Mouse (Mus musculus) limb, embryonic 11.5 days (tissue): ENCODE data around the gene Cog1. TPM values are rescaled to one million over a fixed set of nuclear protein-coding genes. Genes with fewer than 3 reads are reported as not detected.

Experiments
- ATAC-seq: fragments of 200-750 bp; cut with Nextera tagmentation; 2 replicates; pipeline ENCODE4 v1.8.0; 2017; ENCODE audit warnings: low read depth; ENCODE audit not compliant: insufficient number of reproducible peaks, low FRiP score, low TSS enrichment
- DNase-seq: peaks from one replicate; pipeline ENCODE4 v3.0.0-alpha.2; 2015; ENCODE audit warnings: low spot score
- H3K27ac ChIP-seq: fragments of 300-500 bp; sonication (generic); replicated peaks from 2 replicates; pipeline ENCODE4 v1.5.1; 2014; ENCODE audit warnings: low read depth, mild to moderate bottlenecking, low read length
- H3K27me3 ChIP-seq: fragments of 300-500 bp; sonication (generic); 2 replicates; pipeline ENCODE4 v1.6.1; 2014; ENCODE audit warnings: mild to moderate bottlenecking, low read length, mixed read lengths; ENCODE audit not compliant: control insufficient read depth, insufficient read depth
- H3K36me3 ChIP-seq: fragments of 300-500 bp; sonication (generic); 2 replicates; pipeline ENCODE4 v1.6.1; 2014; ENCODE audit warnings: mild to moderate bottlenecking, low read length, moderate library complexity, mixed read lengths; ENCODE audit not compliant: control insufficient read depth, insufficient read depth
- H3K4me1 ChIP-seq: fragments of 300-500 bp; sonication (generic); 2 replicates; pipeline ENCODE4 v1.6.1; 2014; ENCODE audit warnings: low read length, mixed read lengths; ENCODE audit not compliant: control insufficient read depth, insufficient read depth
- H3K4me2 ChIP-seq: fragments of 300-500 bp; sonication (generic); 2 replicates; pipeline ENCODE4 v1.6.1; 2014; ENCODE audit warnings: low read depth, mild to moderate bottlenecking, moderate library complexity; ENCODE audit not compliant: severe bottlenecking
- H3K4me3 ChIP-seq: fragments of 300-500 bp; sonication (generic); 2 replicates; pipeline ENCODE4 v1.5.1; 2014; ENCODE audit warnings: low read depth, low read length
- H3K9ac ChIP-seq: fragments of 300-500 bp; sonication (generic); 2 replicates; pipeline ENCODE4 v1.6.1; 2014; ENCODE audit warnings: mild to moderate bottlenecking, low read length
- H3K9me3 ChIP-seq: fragments of 300-500 bp; sonication (generic); 2 replicates; pipeline ENCODE4 v1.6.1; 2016; ENCODE audit warnings: low read length; ENCODE audit not compliant: control insufficient read depth
- WGBS: fragments of 180-500 bp; shearing (Covaris S2); extraction: QIAGEN DNeasy Blood & Tissue Kit; methylation state at CpG from one replicate; pipeline ENCODE4 v1.1.7; 2014; 5-methylcytosine and 5-hydroxymethylcytosine counted together
- polyA plus RNA-seq: library from polyadenylated mRNA; unstranded; fragments of >200 nt; fragmentation: Nextera tagmentation; extraction: Ambion mirVana; gene quantifications from 2 replicates; pipeline ENCODE4 v1.2.1, GENCODE M21; 2014

The Cog1 gene
- polyA plus RNA-seq, 1 experiment from 2014 or later: 30.6 TPM

- no peaks in the 10 kb centered on the region for H3K27me3 ChIP-seq
- H3K27ac ChIP-seq: no peak overlapping the region
- H3K9me3 ChIP-seq: no peaks in the 10 kb centered on the region
- H3K4me1 ChIP-seq: no peaks in the 10 kb centered on the region; the same call in 1 of the 2 replicates
- DNase-seq (no peak), ATAC-seq (no peak)
- no peak overlapping the region for H3K9ac ChIP-seq
- H3K4me2 ChIP-seq: no peak overlapping the region
- WGBS: 89% methylated on average over 2 of the region's 2 CpGs
- no peaks in the 10 kb centered on the region for H3K36me3 ChIP-seq
- H3K4me3 ChIP-seq: no peak overlapping the region
Observed at GRCm38 (mm10) chr11:113716132-113716531, 67.2 kb downstream of the Cog1 start.

Other genes with a start within 250 kb of the Cog1 start
- gene Sstr2, start 29.8 kb upstream of the Cog1 start, polyA plus RNA-seq: 0.48 and 1.1 TPM in 2 replicates
- 12.2 and 14.9 TPM in 2 replicates for gene Slc39a11, start 910 bp downstream of the Cog1 start, polyA plus RNA-seq
- 53.0 and 54.2 TPM in 2 replicates for gene Fam104a, start 35.0 kb downstream of the Cog1 start, polyA plus RNA-seq
- gene D11Wsu47e, start 35.2 kb downstream of the Cog1 start, polyA plus RNA-seq: 24.0 and 26.1 TPM in 2 replicates
- gene Cpsf4l, start 60.8 kb downstream of the Cog1 start, polyA plus RNA-seq: 0.51 and 0.54 TPM in 2 replicates
- gene Cdc42ep4, start 102.7 kb downstream of the Cog1 start, polyA plus RNA-seq: 74.3 and 75.4 TPM in 2 replicates